Mouse (Mus musculus) myocyte (in vitro differentiated cells): ENCODE results near the gene Gpc6. TPM values are rescaled to one million over a fixed set of nuclear protein-coding genes. Genes with fewer than 3 reads are reported as not detected.

Source experiments
- H3K27me3 ChIP-seq: one replicate; pipeline ENCODE4 v1.6.1; 2011; ENCODE audit not compliant: control insufficient read depth, insufficient read depth, insufficient read length
- H3K36me3 ChIP-seq: one replicate; pipeline ENCODE4 v1.6.1; 2011; ENCODE audit not compliant: control insufficient read depth, insufficient read depth
- H3K4me2 ChIP-seq: one replicate; pipeline ENCODE4 v1.6.1; 2011; ENCODE audit warnings: low read depth, control low read depth
- H3K4me3 ChIP-seq: one replicate; pipeline ENCODE4 v1.5.1; 2011; ENCODE audit warnings: mild to moderate bottlenecking, control low read depth, moderate library complexity
- H3K79me2 ChIP-seq: one replicate; pipeline ENCODE4 v1.6.1; 2011; ENCODE audit not compliant: control insufficient read depth, insufficient read depth
- H3ac ChIP-seq: one replicate; pipeline ENCODE4 v1.6.1; 2011; ENCODE audit not compliant: control insufficient read depth, insufficient read length
- CEBPB ChIP-seq: IDR thresholded peaks from 2 replicates; pipeline ENCODE4 v1.6.1; 2011; ENCODE audit warnings: mild to moderate bottlenecking, moderate library complexity; ENCODE audit not compliant: poor library complexity, insufficient read depth, severe bottlenecking
- E2F4 ChIP-seq: IDR thresholded peaks from one replicate; pipeline ENCODE4 v1.6.1; 2011; ENCODE audit warnings: mild to moderate bottlenecking, control low read depth, moderate library complexity; ENCODE audit not compliant: insufficient read depth
- MAX ChIP-seq: IDR thresholded peaks from one replicate; pipeline ENCODE4 v1.6.1; 2011; ENCODE audit warnings: low read depth, mild to moderate bottlenecking, control low read depth
- MYOD1 ChIP-seq, 3 experiments: IDR thresholded peaks; one replicate each; pipeline ENCODE4 v1.6.1; 2011; ENCODE audit warnings: control low read depth in 2 of 3, low read depth in 2 of 3, mild to moderate bottlenecking in 2 of 3, moderate library complexity in 1 of 3; ENCODE audit not compliant: insufficient read length in 2 of 3, control insufficient read depth in 1 of 3
- MYOG ChIP-seq, 3 experiments: IDR thresholded peaks; one replicate each; pipeline ENCODE4 v1.6.1; 2011; ENCODE audit warnings: control low read depth in 2 of 3, low read depth in 2 of 3, mild to moderate bottlenecking in 2 of 3; ENCODE audit not compliant: insufficient read length in 2 of 3, control insufficient read depth in 1 of 3, insufficient read depth in 1 of 3
- POLR2A ChIP-seq: IDR thresholded peaks from one replicate; pipeline ENCODE4 v1.6.1; 2011; ENCODE audit warnings: low read depth, mild to moderate bottlenecking, control low read depth, moderate library complexity; ENCODE audit not compliant: insufficient read length
- POLR2AphosphoS2 ChIP-seq: IDR thresholded peaks from one replicate; pipeline ENCODE4 v1.6.1; 2011; ENCODE audit warnings: low read depth, control low read depth; ENCODE audit not compliant: insufficient read length
- REST ChIP-seq: IDR thresholded peaks from one replicate; pipeline ENCODE4 v1.6.1; 2011; ENCODE audit warnings: mild to moderate bottlenecking, control low read depth, moderate library complexity; ENCODE audit not compliant: insufficient read depth, insufficient read length
- SRF ChIP-seq: IDR thresholded peaks from one replicate; pipeline ENCODE4 v1.6.1; 2011; ENCODE audit warnings: low read depth; ENCODE audit not compliant: control insufficient read depth, insufficient read length
- TCF12 ChIP-seq: IDR thresholded peaks from one replicate; pipeline ENCODE4 v1.6.1; 2011; ENCODE audit warnings: mild to moderate bottlenecking, control low read depth; ENCODE audit not compliant: poor library complexity, insufficient read depth, severe bottlenecking
- TCF3 ChIP-seq: IDR thresholded peaks from one replicate; pipeline ENCODE4 v1.6.1; 2011; ENCODE audit warnings: low read depth, control low read depth; ENCODE audit not compliant: insufficient read length
- USF1 ChIP-seq: IDR thresholded peaks from one replicate; pipeline ENCODE4 v1.6.1; 2011; ENCODE audit warnings: low read depth, mild to moderate bottlenecking, control low read depth, moderate library complexity
- polyA plus RNA-seq: library from polyadenylated mRNA; unstranded; fragments of >200 nt; fragmentation: generic; extraction: Trizol; gene quantifications from one replicate; pipeline ENCODE4 v1.2.1, GENCODE M21; 2012; ENCODE audit warnings: missing spikeins

Gpc6 gene
- polyA plus RNA-seq, 1 experiment: 5.0 TPM

DNA sequence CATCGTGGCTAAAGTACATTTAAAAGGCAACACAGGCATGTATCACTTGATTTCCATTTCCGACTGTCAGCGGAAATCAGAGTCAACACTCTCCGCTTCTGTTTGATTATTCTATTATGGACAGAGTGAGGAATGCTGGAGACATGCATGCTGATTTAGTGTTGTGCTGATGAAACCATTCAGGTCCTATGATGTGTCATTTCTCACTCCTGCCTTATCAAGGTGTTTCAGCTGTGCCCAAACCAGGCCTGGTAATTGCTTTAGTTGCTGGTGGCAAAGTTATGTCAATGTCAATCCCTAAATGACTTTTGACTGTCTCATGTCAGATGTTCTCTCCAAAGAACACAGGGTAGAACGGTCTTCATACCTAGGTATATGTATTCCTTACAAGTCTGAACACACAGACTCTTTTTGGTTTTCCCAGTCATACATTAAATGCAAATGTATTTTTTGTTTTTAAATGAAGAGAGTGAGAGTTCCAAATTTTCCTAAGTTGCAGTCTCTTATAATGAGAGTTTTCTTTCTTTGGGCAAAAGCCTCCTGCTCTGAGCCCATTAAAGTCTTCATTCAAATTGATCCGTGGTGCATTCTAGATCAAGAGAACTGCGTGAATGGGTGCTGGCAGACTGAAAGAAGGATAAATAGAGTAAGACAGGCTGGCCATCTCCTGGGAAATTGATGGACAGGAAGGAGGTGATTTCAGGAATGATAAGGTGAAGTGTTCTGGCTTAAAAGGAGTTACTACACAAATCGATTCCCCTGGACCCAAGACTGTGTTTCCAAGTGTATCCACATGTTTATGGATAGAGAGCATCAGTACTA lies 379.0 kb downstream of the Gpc6 start:
- no peak overlapping the region for H3K4me3 ChIP-seq
- no peak overlapping the region for H3ac ChIP-seq
- no peaks in the 10 kb centered on the region for H3K36me3 ChIP-seq
- H3K4me2 ChIP-seq: no peak overlapping the region
- no peak for TF ChIP-seq POLR2AphosphoS2
- TF ChIP-seq TCF12: no peak
- no peak for TF ChIP-seq MAX
- TF ChIP-seq E2F4: no peak
- no peak for TF ChIP-seq TCF3
- no peak for TF ChIP-seq USF1
- no peak for TF ChIP-seq MYOD1 (IDR thresholded peaks at IDR 0.05; ENCODE audit: control insufficient read depth in 1 of 3, insufficient read length in 2 of 3, low read depth in 2 of 3)
- no peaks in the 10 kb centered on the region for H3K79me2 ChIP-seq
- no peaks in the 10 kb centered on the region for H3K27me3 ChIP-seq

- H3ac ChIP-seq: no peak overlapping the region
- H3K4me2 ChIP-seq: no peak overlapping the region
- H3K4me3 ChIP-seq: no peak overlapping the region
- no peaks in the 10 kb centered on the region for H3K79me2 ChIP-seq
- TF ChIP-seq TCF3 (no peak), USF1 (no peak), MYOG (IDR thresholded peaks at IDR 0.05; ENCODE audit: control insufficient read depth in 1 of 3, insufficient read depth in 1 of 3, insufficient read length in 2 of 3, low read depth in 2 of 3) (no peak), MYOD1 (IDR thresholded peaks at IDR 0.05; ENCODE audit: control insufficient read depth in 1 of 3, insufficient read length in 2 of 3, low read depth in 2 of 3) (no peak), SRF (no peak), CEBPB (no peak)
- no peaks in the 10 kb centered on the region for H3K36me3 ChIP-seq
- H3K27me3 ChIP-seq: no peaks in the 10 kb centered on the region
Observed at GRCm38 (mm10) chr14:117304723-117305010, 379.6 kb downstream of the Gpc6 start.

- no peak overlapping the region for H3ac ChIP-seq
- H3K4me3 ChIP-seq: no peak overlapping the region
- TF ChIP-seq TCF12 (no peak), SRF (no peak), MYOD1 (IDR thresholded peaks at IDR 0.05; ENCODE audit: control insufficient read depth in 1 of 3, insufficient read length in 2 of 3, low read depth in 2 of 3) (no peak), POLR2A (no peak), MAX (no peak), TCF3 (no peak), REST (no peak), E2F4 (no peak), MYOG (IDR thresholded peaks at IDR 0.05; ENCODE audit: control insufficient read depth in 1 of 3, insufficient read depth in 1 of 3, insufficient read length in 2 of 3, low read depth in 2 of 3) (no peak), CEBPB (no peak), POLR2AphosphoS2 (no peak), USF1 (no peak)
- H3K27me3 ChIP-seq: no peaks in the 10 kb centered on the region
- no peaks in the 10 kb centered on the region for H3K36me3 ChIP-seq
- H3K79me2 ChIP-seq: no peaks in the 10 kb centered on the region
- H3K4me2 ChIP-seq: no peak overlapping the region
Observed at GRCm38 (mm10) chr14:117309997-117310520, 384.9 kb downstream of the Gpc6 start.

DNA sequence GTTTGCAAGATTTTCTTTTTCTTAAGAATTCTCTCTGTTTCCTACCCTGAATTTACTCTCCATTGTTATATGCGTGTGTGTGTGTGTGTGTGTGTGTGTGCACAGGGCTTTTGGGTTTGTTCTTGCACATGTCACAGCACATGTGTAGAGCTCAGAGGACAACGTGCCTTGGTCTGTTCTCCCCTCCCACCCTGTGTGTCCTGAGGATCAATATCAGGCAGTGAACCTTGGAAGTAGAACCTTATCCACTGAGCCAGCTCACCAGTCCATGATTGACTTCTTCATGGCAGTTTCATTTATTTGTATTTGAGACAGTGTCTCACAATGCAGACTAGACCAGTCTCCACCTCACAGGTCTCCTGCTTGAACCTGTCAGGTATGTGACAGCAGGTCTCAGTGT lies 399.1 kb downstream of the Gpc6 start:
- no peak for TF ChIP-seq POLR2A
- TF ChIP-seq POLR2AphosphoS2: no peak
- TF ChIP-seq TCF3: no peak
- TF ChIP-seq USF1: no peak
- TF ChIP-seq SRF: no peak
- TF ChIP-seq REST: no peak
- no peak for TF ChIP-seq MYOG (IDR thresholded peaks at IDR 0.05; ENCODE audit: control insufficient read depth in 1 of 3, insufficient read depth in 1 of 3, insufficient read length in 2 of 3, low read depth in 2 of 3)
- TF ChIP-seq E2F4: no peak
- TF ChIP-seq TCF12: no peak
- TF ChIP-seq MYOD1 (IDR thresholded peaks at IDR 0.05; ENCODE audit: control insufficient read depth in 1 of 3, insufficient read length in 2 of 3, low read depth in 2 of 3): no peak
- no peak for TF ChIP-seq CEBPB
- no peak for TF ChIP-seq MAX
- no peaks in the 10 kb centered on the region for H3K79me2 ChIP-seq
- no peaks in the 10 kb centered on the region for H3K27me3 ChIP-seq
- H3K36me3 ChIP-seq: no peaks in the 10 kb centered on the region
- H3ac ChIP-seq: no peak overlapping the region
- H3K4me3 ChIP-seq: no peak overlapping the region
- no peak overlapping the region for H3K4me2 ChIP-seq

DNA sequence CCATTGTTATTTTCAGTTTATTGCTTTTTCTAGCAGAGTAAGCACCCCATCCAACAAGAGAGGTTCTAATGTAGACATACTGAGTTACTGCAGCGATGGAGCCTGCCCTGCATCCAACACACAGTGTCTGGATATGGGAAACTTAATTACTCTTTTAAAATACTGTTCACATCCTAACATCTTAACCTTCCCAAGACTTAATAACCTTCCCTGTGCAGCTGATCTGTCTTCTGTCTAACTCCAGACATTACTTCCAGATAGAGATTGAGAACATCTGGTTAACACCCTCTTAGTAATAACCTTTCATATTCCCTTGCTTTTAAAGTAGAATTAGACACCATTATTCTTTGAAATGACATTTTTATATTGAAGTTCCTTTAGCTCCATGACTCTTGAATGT lies 407.1 kb downstream of the Gpc6 start:
- Histone ChIP-seq H3K79me2 (no peaks in the 10 kb centered on the region), H3K27me3 (no peaks in the 10 kb centered on the region), H3K4me3 (no peak overlapping the region), H3ac (no peak overlapping the region), H3K36me3 (no peaks in the 10 kb centered on the region), H3K4me2 (no peak overlapping the region)
- TF ChIP-seq REST (no peak), SRF (no peak), E2F4 (no peak), MAX (no peak), TCF3 (no peak), POLR2AphosphoS2 (no peak), USF1 (no peak), POLR2A (no peak), MYOG (IDR thresholded peaks at IDR 0.05; ENCODE audit: control insufficient read depth in 1 of 3, insufficient read depth in 1 of 3, insufficient read length in 2 of 3, low read depth in 2 of 3) (no peak), TCF12 (no peak), MYOD1 (IDR thresholded peaks at IDR 0.05; ENCODE audit: control insufficient read depth in 1 of 3, insufficient read length in 2 of 3, low read depth in 2 of 3) (no peak), CEBPB (no peak)
